Mouse (Mus musculus) testis, adult 2 months (tissue): ENCODE data around the gene Stard8.

Experiments
- CTCF ChIP-seq: fragments of 200-500 bp; IDR thresholded peaks from 2 replicates; pipeline ENCODE4 v1.5.1; 2012; ENCODE audit warnings: low read depth, mild to moderate bottlenecking, inconsistent platforms, low read length, moderate library complexity; ENCODE audit not compliant: control insufficient read depth, insufficient read depth, insufficient replicate concordance
- POLR2A ChIP-seq: fragments of 200-500 bp; IDR thresholded peaks from 2 replicates; pipeline ENCODE4 v1.6.1; 2012; ENCODE audit warnings: low read depth, mild to moderate bottlenecking, inconsistent platforms, low read length, moderate library complexity; ENCODE audit not compliant: control insufficient read depth

- no peak for TF ChIP-seq CTCF
- no peak for TF ChIP-seq POLR2A
Measured at GRCm38 (mm10) chrX:99045315-99045714, 42.3 kb downstream of the Stard8 start.
